Mouse (Mus musculus): ENCODE data around the gene Gm20219.

The Gm20219 gene

DNA sequence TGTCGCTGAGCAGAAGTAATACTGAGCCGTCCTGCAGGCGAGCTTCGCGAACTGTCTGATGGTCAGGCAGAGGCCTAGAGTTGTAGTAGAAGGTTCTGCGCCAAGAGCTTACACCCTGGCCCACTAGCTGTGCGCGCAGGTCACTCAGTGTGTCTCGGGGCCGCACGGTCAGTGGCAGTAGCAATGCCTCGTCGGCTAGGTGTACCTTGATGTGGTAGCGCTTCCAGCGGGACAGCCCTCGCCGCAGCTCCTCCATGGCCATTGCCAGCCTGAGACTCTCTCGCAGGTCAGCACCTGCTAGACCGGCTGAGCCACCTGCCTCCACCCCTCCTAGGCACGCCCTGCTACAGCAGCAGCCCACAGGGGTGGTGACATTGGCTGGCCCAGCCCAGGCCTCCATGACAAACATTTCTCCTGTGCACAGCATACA, at the start of gene Gm20219:
Gene Gm20219 (minus strand): TSS at position 266 of the 430 bp plus-strand sequence.
- DNase-seq (ENCODE audit: low read depth), result no peak

DNA sequence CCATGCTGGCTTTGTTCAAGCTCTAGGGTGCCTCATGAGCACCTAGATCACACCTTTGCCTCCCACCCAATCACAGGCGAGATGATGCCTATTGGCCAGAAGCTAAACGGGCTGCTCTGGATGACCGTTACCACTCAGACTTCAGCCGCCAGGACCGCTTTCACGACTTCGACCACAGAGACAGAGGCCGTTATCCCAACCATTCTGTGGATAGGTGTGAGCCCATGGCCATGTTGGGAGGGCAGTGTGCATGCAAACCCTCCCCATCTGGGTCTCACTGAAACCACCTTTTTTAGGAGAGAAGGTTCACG, 49.8 kb upstream of the Gm20219 start:
- no peak for DNase-seq (ENCODE audit: low read depth)

DNA sequence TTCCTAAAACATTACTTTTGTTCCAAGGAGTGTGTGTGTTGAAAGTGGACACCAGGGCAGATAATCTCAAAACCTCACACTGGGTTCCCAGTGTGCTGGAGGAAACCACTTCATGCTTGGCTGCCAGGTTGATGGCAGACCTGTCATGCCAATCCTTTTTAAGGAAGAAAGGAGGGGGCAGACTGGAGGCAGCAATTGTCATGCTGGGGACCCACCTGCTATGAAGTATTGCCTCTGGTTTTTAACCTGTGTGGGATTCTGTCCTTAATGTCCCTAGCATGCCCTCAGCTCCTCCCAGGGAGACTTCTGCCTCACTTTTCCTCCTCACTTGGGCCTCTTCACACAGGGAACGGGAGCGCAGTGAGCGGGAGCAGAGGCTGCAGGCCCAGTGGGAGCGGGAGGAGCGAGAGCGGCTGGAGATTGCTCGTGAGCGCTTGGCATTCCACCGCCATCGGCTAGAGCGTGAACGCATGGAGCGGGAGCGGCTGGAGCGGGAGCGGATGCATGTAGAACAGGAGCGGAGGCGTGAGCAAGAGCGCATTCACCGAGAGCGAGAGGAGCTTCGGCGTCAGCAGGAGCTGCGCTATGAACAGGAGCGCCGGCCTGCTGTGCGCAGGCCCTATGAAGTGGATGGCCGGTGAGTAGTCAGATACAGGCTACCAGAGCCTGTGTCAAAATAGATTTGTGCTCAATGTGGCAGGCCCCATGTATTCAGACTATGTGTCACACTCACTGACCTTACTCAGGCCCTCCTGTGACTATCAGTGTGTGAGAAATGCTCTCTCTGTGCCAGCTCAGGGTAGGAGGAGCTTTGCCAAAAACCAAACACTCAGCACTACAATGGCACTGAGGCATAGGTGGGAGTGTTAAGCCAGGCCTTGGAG, 49.2 kb upstream of the Gm20219 start:
- DNase-seq (ENCODE audit: low read depth), result no peak

DNA sequence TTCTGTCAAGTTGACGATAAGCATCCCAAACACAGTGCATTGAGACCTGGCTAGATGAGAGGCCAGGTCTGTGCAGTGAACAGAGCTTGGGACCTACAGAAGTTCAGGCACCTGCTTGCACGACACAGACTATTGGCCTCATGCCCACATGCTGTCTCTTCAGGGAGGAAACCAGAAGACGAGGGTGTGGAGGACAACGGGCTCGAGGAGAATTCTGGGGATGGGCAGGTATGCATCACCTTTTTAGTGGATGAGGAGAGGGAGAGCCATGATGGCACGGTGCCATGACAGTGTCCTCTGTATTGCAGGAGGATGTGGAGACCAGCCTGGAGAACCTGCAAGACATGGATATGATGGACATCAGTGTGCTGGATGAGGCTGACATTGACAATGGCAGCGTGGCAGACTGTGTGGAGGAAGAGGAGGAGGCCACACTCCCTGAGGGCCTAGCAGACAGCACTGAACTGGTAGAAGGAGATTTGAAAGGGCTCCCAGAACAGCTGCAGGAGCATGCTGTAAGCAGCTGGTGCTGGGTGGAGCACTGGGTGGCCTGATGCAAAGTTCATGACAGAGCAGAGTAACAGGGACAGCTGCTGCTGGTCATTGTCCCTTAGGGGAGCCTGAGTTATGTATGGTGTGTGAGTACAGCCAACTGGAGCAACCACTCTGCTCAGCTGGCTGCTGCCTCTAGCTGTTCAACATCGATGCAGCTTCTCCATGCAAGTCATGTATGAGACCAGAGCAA, 39.5 kb upstream of the Gm20219 start:
- DNase-seq (ENCODE audit: low read depth), result no peak

DNA sequence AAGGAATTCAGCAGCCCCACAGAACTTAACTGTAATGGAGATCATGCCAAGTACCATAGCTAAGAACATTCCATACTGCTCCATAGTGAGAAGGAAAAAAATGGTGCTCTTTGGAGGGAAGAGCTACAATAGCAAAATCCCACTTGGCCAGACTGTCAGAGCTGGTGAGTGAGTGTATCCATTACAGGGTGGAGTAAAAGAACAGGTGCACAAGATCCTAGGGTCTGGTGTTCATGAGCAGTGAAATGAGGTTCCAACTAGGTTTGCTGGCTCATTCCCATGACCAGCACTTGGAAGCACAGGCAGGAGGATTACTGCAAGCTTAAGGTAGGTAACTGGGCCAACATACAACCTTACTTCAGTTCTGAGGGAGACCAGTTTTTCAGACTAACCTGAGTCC, 38.4 kb upstream of the Gm20219 start:
- no peak for DNase-seq (ENCODE audit: low read depth)

DNA sequence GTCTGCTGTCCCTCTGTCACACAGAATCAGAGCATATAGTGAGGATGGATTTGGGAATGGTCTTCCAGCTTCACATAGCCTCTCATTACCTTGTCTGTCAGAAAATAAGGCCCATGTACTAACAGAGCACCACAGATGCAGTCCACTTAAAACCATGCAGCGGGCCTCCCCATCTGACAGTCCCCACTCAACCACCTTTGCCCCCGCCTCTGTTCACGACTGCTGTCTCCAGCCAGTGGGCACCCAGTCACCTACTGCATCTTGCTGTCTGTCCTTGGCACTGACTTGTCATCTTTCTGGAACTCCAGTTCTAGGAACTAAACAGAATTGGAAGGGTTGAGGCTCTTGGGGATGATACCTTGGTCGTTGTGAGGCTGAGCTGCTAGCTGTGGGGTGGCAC, 34.7 kb upstream of the Gm20219 start:
- no peak for DNase-seq (ENCODE audit: low read depth)

DNA sequence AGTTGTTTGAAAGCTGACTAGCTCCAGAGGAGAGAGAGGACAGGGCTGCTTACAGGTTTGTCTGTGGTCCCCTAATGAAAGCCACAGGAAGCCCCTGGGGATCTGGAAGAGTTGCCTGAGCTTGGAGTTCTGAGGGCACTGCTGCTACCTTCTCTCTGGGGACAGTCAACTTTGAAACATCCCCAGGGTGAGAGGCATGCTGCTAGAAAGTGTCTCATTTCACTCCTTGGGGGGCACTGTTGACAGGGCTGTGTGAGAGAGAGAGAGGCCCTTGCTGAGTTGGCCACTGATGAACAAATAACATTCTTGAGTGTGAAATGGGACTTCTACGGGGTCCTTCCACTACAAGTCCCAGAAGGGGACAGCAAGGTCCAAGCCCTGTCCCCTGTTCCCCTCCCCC, 33.6 kb upstream of the Gm20219 start:
- DNase-seq (ENCODE audit: low read depth), result no peak

DNA sequence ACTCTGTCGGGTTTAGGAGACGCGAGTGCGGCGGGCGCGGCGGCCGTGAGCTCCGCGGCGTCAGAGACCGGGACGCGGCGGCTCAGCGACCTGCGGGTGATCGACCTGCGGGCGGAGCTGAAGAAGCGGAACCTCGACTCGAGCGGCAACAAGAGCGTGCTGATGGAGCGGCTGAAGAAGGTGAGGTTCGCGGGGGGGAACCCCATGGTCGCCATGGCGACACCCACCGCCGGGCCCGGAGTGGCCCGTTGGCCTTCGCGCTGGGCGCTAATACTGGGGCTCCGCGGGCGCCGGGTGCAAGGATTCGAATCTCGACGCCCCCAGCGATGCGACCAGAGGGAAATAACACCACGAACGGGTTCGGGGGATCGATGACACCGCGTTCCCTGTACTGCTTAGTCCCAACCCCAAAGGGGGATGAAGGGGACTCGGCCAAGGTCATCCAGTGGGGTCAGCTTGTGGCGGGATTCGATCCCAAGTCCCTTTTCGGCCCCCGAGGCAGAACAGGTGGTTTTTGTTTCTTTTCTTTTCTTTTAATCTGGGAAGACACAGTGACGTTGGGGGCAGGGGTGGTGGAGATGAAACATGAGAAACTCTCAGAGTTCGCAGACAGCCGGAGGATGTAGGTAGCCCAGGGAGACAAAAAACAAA, 31.1 kb upstream of the Gm20219 start:
- DNase-seq (ENCODE audit: low read depth), result peak; percentile 74

DNA sequence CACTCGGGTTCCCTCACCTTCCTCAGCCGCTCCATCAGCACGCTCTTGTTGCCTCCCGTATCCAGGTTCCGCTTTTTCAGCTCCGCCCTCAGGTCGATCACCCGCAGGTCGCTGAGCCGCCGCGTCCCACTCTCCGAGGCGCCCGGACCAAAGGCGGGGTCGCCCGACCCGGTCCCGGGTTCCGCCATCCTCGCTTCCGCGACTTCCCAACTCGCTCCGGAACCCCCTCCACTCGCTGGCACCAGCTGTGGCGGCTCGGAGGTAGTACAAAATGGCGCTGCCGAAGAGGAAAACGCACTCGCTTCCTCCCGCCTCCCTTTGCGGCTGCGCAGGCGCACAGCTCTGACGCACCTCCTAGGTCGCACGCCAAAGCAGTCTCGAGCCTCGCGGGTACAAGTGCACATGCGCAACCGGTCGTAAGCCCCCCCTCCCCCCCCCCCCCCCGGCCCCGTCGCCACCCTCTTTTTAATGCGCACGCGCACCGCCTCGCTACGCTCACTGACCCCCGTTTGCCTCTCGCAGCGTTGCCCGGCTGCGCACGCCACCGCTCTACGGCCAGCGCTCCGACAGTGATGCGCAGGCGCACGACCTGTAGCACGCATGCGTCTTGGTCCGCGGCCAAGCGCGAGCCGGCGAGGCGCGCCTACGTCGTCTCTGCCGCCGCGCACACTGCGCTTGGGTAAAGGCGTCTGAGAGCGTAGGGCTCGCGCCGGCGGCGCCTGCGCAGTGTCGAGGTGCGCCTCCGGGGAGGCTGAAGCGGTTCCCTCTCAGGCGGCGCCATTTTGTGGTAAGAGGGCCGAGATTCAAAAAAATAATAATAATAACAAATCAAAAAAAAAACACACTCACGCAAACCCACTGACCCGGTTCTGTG, 30.3 kb upstream of the Gm20219 start, which contains the start of the genes Safb2 and Safb:
Gene Safb2 (minus strand): TSS at position 329 of the 874 bp plus-strand sequence.
Gene Safb (plus strand): TSS at position 569 of the 874 bp plus-strand sequence.
- DNase-seq (ENCODE audit: low read depth), result peak; percentile 100

DNA sequence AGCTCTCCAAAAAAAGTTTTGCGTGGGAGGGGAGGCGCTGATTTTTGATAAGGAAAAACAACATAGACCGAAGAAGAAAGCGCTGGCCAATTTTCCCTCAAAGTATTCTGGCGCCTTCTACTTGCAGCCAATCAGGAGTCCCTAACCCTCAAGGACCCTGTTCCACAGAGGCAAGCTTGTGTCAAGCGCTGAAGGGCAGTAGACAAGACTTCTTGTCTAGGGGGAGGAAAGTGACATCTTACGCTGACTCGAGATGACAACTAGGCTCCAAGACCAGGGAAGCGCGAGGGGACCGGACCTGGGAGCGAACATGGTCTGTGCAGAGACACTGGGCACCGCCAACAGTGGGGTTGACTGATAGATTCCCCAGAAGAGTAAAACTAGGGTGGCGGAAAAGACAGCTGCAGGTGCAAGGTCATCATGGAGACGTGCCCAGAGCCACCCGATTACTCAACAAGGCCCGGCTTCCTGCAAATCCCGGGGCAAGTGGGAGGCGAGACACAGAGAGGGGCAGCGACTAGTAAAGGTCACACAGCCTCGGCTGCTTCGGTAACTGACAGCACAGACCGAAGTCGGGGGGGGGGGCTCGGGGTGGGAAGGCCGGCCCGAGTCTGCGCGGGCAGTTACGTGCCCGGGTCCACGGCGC, 29.5 kb upstream of the Gm20219 start:
- no peak for DNase-seq (ENCODE audit: low read depth)

DNA sequence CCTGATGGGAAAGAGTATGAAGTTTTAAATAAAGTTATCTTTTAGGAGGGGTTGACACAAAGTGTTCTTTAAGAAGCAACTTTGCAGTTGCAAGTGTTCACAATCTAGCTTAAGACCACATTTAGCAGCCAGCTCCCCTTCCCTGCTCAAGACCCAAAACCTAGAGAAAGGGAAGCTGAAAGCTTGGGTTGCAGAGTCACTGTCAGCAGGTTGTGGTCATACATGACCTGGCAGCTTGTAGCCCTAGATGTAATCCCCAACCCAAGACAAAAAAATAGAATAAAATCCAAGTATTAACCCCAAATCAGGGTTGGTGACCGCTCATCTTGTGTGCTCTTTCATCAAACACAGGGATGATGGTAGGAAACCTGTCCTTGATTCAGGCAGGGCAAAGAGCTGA, 28.9 kb upstream of the Gm20219 start:
- DNase-seq (ENCODE audit: low read depth), result no peak

DNA sequence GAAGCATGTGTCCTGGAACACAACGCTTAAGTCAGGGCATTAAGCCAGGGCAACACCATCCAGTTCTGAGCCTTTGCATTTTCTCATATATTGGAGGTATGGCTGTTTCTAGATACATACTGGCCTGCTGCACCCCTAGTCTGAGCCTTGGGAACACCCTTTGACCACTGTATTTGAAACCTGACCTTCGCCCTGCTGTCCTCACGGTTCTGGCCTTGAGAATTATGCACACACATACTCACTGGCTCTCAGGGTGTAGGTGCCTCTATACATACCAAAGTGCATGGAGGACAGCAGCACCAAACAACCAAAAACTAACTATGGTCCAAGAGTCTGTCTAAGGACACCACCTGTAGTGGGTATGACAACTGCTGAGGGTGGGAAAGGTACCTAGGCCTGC, 18.8 kb upstream of the Gm20219 start:
- DNase-seq (ENCODE audit: low read depth), result no peak

DNA sequence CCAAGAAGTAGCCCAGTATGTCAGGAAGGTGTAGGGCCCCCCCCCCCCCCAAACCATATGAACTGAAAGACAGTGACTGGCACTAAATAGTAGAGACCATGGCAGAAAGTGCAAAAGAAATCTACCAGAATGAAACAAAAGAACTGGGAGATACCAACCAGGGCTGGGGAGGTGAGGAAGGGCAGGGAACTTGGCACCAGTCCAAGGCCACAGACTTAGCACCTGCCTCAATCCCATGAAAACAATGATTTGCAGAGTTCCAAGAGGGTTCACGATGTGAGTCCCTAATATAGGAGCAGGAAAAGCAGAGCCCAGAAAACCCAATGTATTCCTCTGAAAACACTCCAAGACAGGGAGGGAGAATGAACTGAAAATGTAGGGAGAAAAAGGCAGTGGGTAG, 18.0 kb upstream of the Gm20219 start:
- DNase-seq (ENCODE audit: low read depth), result no peak

DNA sequence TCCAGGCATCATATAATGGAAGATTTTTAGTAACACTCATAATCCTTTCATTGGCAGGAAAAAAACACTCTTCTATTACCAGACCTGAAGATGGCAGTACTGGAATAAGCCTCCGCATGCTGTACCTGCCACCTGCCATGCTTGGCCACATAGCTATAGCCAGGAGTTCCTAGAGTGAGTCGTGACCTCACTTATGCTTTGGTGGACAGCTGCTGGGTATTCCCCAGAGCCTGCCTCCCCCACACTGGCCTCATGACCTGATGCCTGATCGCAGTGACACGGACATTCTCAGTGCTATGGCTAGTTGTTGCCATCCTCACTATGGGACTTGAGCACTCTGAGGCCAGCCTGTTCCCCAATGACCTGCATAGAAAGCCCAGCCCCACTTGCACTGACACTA, 16.1 kb upstream of the Gm20219 start:
- DNase-seq (ENCODE audit: low read depth), result no peak

DNA sequence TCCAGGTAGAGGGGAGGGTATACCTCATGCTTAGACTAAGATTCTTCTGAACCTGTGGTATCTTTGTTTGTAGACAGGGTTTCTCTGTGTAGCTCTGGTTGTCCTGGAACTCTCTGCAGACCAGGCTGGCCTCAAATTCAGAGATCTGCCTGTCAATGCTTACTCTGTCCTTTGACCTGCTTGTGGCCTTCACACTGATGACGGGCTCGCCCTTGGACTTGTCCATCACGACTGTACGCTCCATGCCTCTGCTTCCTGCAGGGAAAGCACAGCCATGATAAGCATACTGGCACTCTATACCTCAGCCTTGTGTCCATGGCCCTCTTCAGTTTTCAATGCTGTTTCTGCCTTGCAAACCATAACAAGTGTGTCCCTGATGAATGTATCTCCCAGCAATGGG, 13.2 kb upstream of the Gm20219 start:
- DNase-seq (ENCODE audit: low read depth), result no peak

DNA sequence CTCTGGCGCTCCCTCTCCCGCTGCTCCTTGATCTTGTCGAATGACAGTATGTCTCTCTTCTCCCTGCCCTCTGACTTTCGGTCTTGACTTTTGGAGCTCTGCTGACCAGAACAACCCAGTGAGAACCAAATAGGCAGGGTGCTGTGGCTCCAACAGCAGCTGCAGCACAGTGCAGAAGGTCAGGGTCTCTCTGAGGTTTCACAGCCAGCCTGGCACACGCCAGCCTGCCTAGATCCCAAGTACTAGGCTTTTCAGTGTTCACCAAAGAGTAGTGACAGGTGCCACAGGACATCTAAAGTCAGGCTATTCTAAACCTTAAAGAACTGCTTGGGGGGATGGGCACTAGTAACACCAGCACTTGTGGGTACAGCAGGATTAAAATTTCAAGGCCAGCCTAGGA, 12.7 kb upstream of the Gm20219 start:
- DNase-seq (ENCODE audit: low read depth), result no peak

DNA sequence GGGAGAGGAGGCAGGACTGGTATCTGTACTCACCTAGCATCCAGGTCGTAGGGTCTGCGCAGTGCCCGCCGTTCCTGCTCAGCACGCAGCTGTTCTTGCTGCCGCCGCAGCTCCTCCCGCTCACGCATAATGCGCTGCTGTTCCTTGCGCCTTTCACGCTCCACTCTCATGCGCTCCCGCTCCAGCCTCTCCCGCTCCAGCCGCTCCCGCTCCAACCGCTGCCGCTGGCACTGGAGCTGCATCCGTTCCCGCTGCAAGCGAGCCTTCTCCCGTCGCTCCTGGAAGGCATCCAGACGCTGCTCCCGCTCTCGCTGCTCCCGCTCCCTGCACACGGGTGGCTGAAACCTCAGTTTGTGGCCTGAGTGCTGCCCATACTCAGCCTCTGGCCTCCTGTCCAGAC, 12.1 kb upstream of the Gm20219 start:
- no peak for DNase-seq (ENCODE audit: low read depth)

DNA sequence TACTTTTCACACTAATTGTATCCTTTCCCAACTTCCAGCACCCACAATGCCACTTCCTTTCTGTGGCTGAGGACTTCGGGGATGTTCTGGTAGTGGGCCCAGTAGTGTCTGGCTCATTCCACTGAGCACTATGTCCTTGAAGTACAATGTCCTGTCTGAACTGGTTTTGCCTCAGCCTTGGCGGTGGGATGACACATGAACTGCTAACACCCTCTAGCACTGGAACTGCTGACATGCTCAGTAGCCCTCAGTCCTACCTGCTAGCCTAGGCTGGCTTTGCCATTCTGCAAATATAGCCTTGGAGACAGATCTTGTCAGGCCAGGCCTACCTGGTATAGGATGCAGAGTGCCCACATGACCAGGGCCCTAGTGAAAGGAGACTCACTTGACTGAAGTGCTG, 7.7 kb upstream of the Gm20219 start:
- no peak for DNase-seq (ENCODE audit: low read depth)

DNA sequence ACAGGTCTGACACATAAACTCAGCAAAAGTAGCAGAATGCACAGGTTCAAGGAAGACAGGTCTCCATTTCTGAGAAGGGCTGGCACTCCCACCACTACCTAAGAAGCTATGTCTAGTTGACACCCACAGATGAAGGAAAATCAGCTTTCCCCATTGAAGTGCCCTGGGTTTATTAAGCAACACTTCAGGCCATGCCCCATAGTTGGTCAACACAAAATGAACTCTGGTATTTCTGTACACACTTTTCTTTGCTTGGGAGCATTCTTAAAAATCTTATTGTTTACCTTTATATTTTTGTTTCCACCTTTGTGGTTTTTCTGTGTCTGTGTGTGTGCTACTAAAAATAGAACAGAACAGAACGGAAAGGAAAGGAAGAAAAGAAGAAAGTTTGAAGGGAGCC, 5.9 kb upstream of the Gm20219 start:
- no peak for DNase-seq (ENCODE audit: low read depth)

DNA sequence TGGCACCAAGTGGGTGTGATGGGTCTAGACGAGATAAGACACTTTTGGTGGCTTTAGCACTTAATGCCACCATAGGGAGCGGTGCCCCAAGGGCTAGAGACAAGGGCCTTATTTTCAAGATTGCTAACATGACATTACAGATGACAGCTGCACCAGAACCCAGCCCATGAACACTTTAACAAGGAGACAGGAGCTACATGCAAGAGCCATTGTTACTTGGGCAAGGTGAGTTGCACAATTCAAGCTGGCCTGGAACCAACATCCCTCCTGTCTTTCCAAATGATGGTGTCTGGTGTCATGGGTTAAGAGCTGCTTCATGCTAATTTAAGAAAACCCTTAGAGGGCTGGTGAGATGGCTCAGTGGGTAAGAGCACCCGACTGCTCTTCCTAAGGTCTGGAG, 5.2 kb upstream of the Gm20219 start:
- DNase-seq (ENCODE audit: low read depth), result no peak

DNA sequence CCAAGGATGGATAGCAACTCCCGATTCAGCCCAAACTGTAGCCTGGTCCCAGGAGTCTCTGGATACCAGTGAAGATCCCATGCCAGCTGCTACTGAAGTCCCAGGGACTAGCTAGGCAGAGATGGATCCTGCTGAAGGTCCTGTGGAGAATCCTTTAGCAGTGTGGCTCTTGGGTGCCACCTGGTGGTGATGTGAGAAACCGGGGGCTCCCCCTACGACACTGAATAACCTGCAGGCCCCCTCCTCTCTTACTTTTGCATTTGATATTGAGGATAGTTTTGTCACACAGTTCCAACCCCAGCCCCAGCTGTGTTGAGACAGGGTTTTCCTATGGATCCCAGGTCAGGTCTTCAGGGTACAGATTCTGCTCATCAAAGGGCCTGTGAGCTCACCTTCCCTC, 4.3 kb upstream of the Gm20219 start:
- peak; percentile 81 for DNase-seq (ENCODE audit: low read depth)
